Mouse (Mus musculus) liver, embryonic 11.5 days (tissue): Measurements from ENCODE around the gene Stpg4. TPM values are rescaled to one million over a fixed set of nuclear protein-coding genes. Genes with fewer than 3 reads are reported as not detected.
A peak's percentile ranks its signal among the peaks of the same experiment; 100 is the strongest.

Experiments used
- ATAC-seq: fragments of 200-750 bp; cut with Nextera tagmentation; replicated peaks from 2 replicates; pipeline ENCODE4 v1.8.0; 2017; ENCODE audit warnings: moderate number of reproducible peaks, mild to moderate bottlenecking, moderate TSS enrichment, moderate library complexity; ENCODE audit not compliant: low FRiP score
- DNase-seq: peaks from one replicate; pipeline ENCODE4 v3.0.0-alpha.2; 2017; ENCODE audit warnings: low spot score
- H3K27ac ChIP-seq: fragments of 300-500 bp; sonication (generic); 2 replicates; pipeline ENCODE4 v1.5.1; 2014; ENCODE audit warnings: mild to moderate bottlenecking, low read depth, low read length, control low read depth
- H3K27me3 ChIP-seq: fragments of 300-500 bp; sonication (generic); replicated peaks from 2 replicates; pipeline ENCODE4 v1.6.1; 2014; ENCODE audit warnings: low read length, mixed read lengths; ENCODE audit not compliant: control insufficient read depth, insufficient read depth
- H3K36me3 ChIP-seq: fragments of 300-500 bp; sonication (generic); 2 replicates; pipeline ENCODE4 v1.6.1; 2014; ENCODE audit warnings: mild to moderate bottlenecking, low read length, moderate library complexity, mixed read lengths; ENCODE audit not compliant: control insufficient read depth, insufficient read depth
- H3K4me1 ChIP-seq: fragments of 300-500 bp; sonication (generic); replicated peaks from 2 replicates; pipeline ENCODE4 v1.6.1; 2014; ENCODE audit warnings: low read length, mixed read lengths; ENCODE audit not compliant: control insufficient read depth, insufficient read depth
- H3K4me2 ChIP-seq: fragments of 300-500 bp; sonication (generic); 2 replicates; pipeline ENCODE4 v1.6.1; 2014; ENCODE audit warnings: mild to moderate bottlenecking, control low read depth, moderate library complexity
- H3K4me3 ChIP-seq: fragments of 300-500 bp; sonication (generic); 2 replicates; pipeline ENCODE4 v1.5.1; 2014; ENCODE audit warnings: low read depth, low read length, control low read depth
- H3K9ac ChIP-seq: fragments of 300-500 bp; sonication (generic); 2 replicates; pipeline ENCODE4 v1.6.1; 2014; ENCODE audit warnings: low read depth, low read length, control low read depth
- H3K9me3 ChIP-seq: fragments of 300-500 bp; sonication (generic); 2 replicates; pipeline ENCODE4 v1.6.1; 2016; ENCODE audit warnings: low read length, inconsistent platforms, mixed read lengths; ENCODE audit not compliant: control insufficient read depth
- WGBS: fragments of 180-500 bp; shearing (Covaris S2); extraction: QIAGEN DNeasy Blood & Tissue Kit; methylation state at CpG from one replicate; pipeline ENCODE4 v1.1.7; 2014; 5-methylcytosine and 5-hydroxymethylcytosine counted together
- polyA plus RNA-seq: library from polyadenylated mRNA; unstranded; fragments of >200 nt; fragmentation: Nextera tagmentation; extraction: Ambion mirVana; gene quantifications from 2 replicates; pipeline ENCODE4 v1.2.1, GENCODE M21; 2014

Gene Stpg4
- polyA plus RNA-seq, 1 experiment from 2014 or later = not detected

GRCm38 (mm10) chr17:87367640-87368039, 59.9 kb downstream of the Stpg4 start:
- no peak overlapping the region for H3K4me2 ChIP-seq
- H3K36me3 ChIP-seq = no peaks in the 10 kb centered on the region
- H3K4me1 ChIP-seq = peaks cover 32% of the 10 kb centered on the region
- WGBS = 56% methylated on average over 3 of the region's 3 CpGs
- H3K4me3 ChIP-seq = no peak overlapping the region
- no peaks in the 10 kb centered on the region for H3K27me3 ChIP-seq
- no peak for ATAC-seq
- no peak overlapping the region for H3K9ac ChIP-seq
- H3K9me3 ChIP-seq = no peaks in the 10 kb centered on the region
- DNase-seq = no peak
- H3K27ac ChIP-seq = 0 out of 2 replicates have a peak overlapping the region, but pooled peaks have one; percentile 8

- 46% methylated on average over 4 of the region's 4 CpGs for WGBS
- no peak overlapping the region for H3K9ac ChIP-seq
- H3K4me1 ChIP-seq = peaks cover 32% of the 10 kb centered on the region
- no peak overlapping the region for H3K4me2 ChIP-seq
- ATAC-seq (no peak), DNase-seq (no peak)
- H3K36me3 ChIP-seq = no peaks in the 10 kb centered on the region
- H3K27ac ChIP-seq = 0 out of 2 replicates have a peak overlapping the region, but pooled peaks have one; percentile 8
- no peaks in the 10 kb centered on the region for H3K27me3 ChIP-seq
- no peaks in the 10 kb centered on the region for H3K9me3 ChIP-seq
- no peak overlapping the region for H3K4me3 ChIP-seq
These were observed 60.3 kb downstream of the Stpg4 start for GRCm38 (mm10) chr17:87367228-87367627.

GRCm38 (mm10) chr17:87366520-87366919, 61.0 kb downstream of the Stpg4 start:
- no peaks in the 10 kb centered on the region for H3K9me3 ChIP-seq
- DNase-seq = no peak
- no peaks in the 10 kb centered on the region for H3K36me3 ChIP-seq
- H3K27ac ChIP-seq = no peak overlapping the region
- no peak overlapping the region for H3K4me2 ChIP-seq
- no peak overlapping the region for H3K4me3 ChIP-seq
- peak overlapping the region; percentile 17; the same call in 1 of the 2 replicates for H3K9ac ChIP-seq
- 30% methylated on average over 2 of the region's 2 CpGs for WGBS
- no peak for ATAC-seq
- H3K4me1 ChIP-seq = peaks cover 32% of the 10 kb centered on the region
- H3K27me3 ChIP-seq = no peaks in the 10 kb centered on the region

GRCm38 (mm10) chr17:87365268-87365667, 62.3 kb downstream of the Stpg4 start:
- no peaks in the 10 kb centered on the region for H3K36me3 ChIP-seq
- no peak for DNase-seq
- no peak overlapping the region for H3K4me3 ChIP-seq
- no peaks in the 10 kb centered on the region for H3K9me3 ChIP-seq
- peaks cover 32% of the 10 kb centered on the region for H3K4me1 ChIP-seq
- ATAC-seq = peak; percentile 90
- H3K4me2 ChIP-seq = peak overlapping the region; percentile 48
- no peaks in the 10 kb centered on the region for H3K27me3 ChIP-seq
- H3K27ac ChIP-seq = peak overlapping the region; percentile 53; the same call in 1 of the 2 replicates
- 19% methylated on average over 8 of the region's 8 CpGs for WGBS
- no peak overlapping the region; the same call in none of the 2 replicates for H3K9ac ChIP-seq

- DNase-seq (no peak), ATAC-seq (no peak)
- Histone ChIP-seq H3K4me1 (peaks cover 36% of the 10 kb centered on the region), H3K9ac (no peak overlapping the region), H3K27ac (no peak overlapping the region), H3K36me3 (no peaks in the 10 kb centered on the region), H3K4me2 (no peak overlapping the region), H3K4me3 (no peak overlapping the region), H3K27me3 (no peaks in the 10 kb centered on the region), H3K9me3 (no peaks in the 10 kb centered on the region)
- 87% methylated on average over 15 of the region's 15 CpGs for WGBS
These were observed 63.4 kb downstream of the Stpg4 start for GRCm38 (mm10) chr17:87364108-87364507.

GRCm38 (mm10) chr17:87361132-87361531, 66.4 kb downstream of the Stpg4 start:
- no peak overlapping the region for H3K9ac ChIP-seq
- 73% methylated on average over 3 of the region's 3 CpGs for WGBS
- no peaks in the 10 kb centered on the region for H3K27me3 ChIP-seq
- no peaks in the 10 kb centered on the region for H3K36me3 ChIP-seq
- no peak overlapping the region for H3K4me3 ChIP-seq
- H3K4me2 ChIP-seq = no peak overlapping the region
- H3K4me1 ChIP-seq = peaks cover 24% of the 10 kb centered on the region
- no peak overlapping the region for H3K27ac ChIP-seq
- DNase-seq = no peak
- ATAC-seq = no peak
- no peaks in the 10 kb centered on the region for H3K9me3 ChIP-seq

- H3K9me3 ChIP-seq = no peaks in the 10 kb centered on the region
- H3K4me1 ChIP-seq = peaks cover 19% of the 10 kb centered on the region
- H3K4me2 ChIP-seq = no peak overlapping the region
- H3K27me3 ChIP-seq = no peaks in the 10 kb centered on the region
- no peak for DNase-seq
- H3K27ac ChIP-seq = no peak overlapping the region
- no peaks in the 10 kb centered on the region for H3K36me3 ChIP-seq
- ATAC-seq = no peak
- H3K9ac ChIP-seq = no peak overlapping the region
- 84% methylated on average over 9 of the region's 9 CpGs for WGBS
- no peak overlapping the region for H3K4me3 ChIP-seq
These were observed 70.0 kb downstream of the Stpg4 start for GRCm38 (mm10) chr17:87357506-87357905.

GRCm38 (mm10) chr17:87356261-87356660, 71.3 kb downstream of the Stpg4 start:
- ATAC-seq = no peak
- H3K4me1 ChIP-seq = peaks cover 31% of the 10 kb centered on the region

GRCm38 (mm10) chr17:87355456-87355855, 72.1 kb downstream of the Stpg4 start:
- H3K9ac ChIP-seq = no peak overlapping the region
- H3K4me3 ChIP-seq = no peak overlapping the region
- ATAC-seq (peak; percentile 78), DNase-seq (no peak)
- peaks cover 38% of the 10 kb centered on the region for H3K4me1 ChIP-seq
- no peaks in the 10 kb centered on the region for H3K36me3 ChIP-seq
- whole genome bisulfite sequencing = 50% methylated on average over 8 of the region's 8 CpGs
- H3K27ac ChIP-seq = no peak overlapping the region
- no peaks in the 10 kb centered on the region for H3K27me3 ChIP-seq
- H3K9me3 ChIP-seq = no peaks in the 10 kb centered on the region
- H3K4me2 ChIP-seq = no peak overlapping the region

More at GRCm38 (mm10) chr17:87356261-87356660, 71.3 kb downstream of the Stpg4 start:
- Histone ChIP-seq H3K36me3 (no peaks in the 10 kb centered on the region), H3K9me3 (no peaks in the 10 kb centered on the region), H3K27me3 (no peaks in the 10 kb centered on the region), H3K27ac (no peak overlapping the region), H3K4me2 (no peak overlapping the region), H3K9ac (no peak overlapping the region), H3K4me3 (no peak overlapping the region)
- 90% methylated on average over 5 of the region's 5 CpGs for WGBS
- no peak for DNase-seq
